Mouse (Mus musculus) stomach, postnatal 0 days (tissue): ENCODE measurements around the gene Mier2. TPM values are rescaled to one million over a fixed set of nuclear protein-coding genes. Genes with fewer than 3 reads are reported as not detected.

Source experiments
- ATAC-seq: fragments of 200-750 bp; cut with Nextera tagmentation; 2 replicates; pipeline ENCODE4 v1.8.0; 2017; ENCODE audit not compliant: low FRiP score, low TSS enrichment
- DNase-seq: peaks from one replicate; pipeline ENCODE4 v3.0.0-alpha.2; 2016; ENCODE audit warnings: low spot score
- H3K27ac ChIP-seq: fragments of 300-500 bp; sonication (generic); replicated peaks from 2 replicates; pipeline ENCODE4 v1.5.1; 2014; ENCODE audit warnings: mild to moderate bottlenecking, control low read depth
- H3K27me3 ChIP-seq: fragments of 300-500 bp; sonication (generic); 2 replicates; pipeline ENCODE4 v1.6.1; 2014; ENCODE audit warnings: low read length; ENCODE audit not compliant: control insufficient read depth, insufficient read depth
- H3K36me3 ChIP-seq: fragments of 300-500 bp; sonication (generic); 2 replicates; pipeline ENCODE4 v1.6.1; 2014; ENCODE audit warnings: low read length, mixed read lengths; ENCODE audit not compliant: control insufficient read depth, insufficient read depth
- H3K4me1 ChIP-seq: fragments of 300-500 bp; sonication (generic); replicated peaks from 2 replicates; pipeline ENCODE4 v1.6.1; 2014; ENCODE audit warnings: antibody characterized with exemption; ENCODE audit not compliant: control insufficient read depth, insufficient read depth
- H3K4me2 ChIP-seq: fragments of 300-500 bp; sonication (generic); replicated peaks from 2 replicates; pipeline ENCODE4 v1.6.1; 2014; ENCODE audit warnings: low read depth, mild to moderate bottlenecking, control low read depth, moderate library complexity
- H3K4me3 ChIP-seq: fragments of 300-500 bp; sonication (generic); 2 replicates; pipeline ENCODE4 v1.5.1; 2014; ENCODE audit warnings: low read depth, low read length, control low read depth
- H3K9ac ChIP-seq: fragments of 300-500 bp; sonication (generic); 2 replicates; pipeline ENCODE4 v1.6.1; 2014; ENCODE audit warnings: mild to moderate bottlenecking, low read length, control low read depth, mixed read lengths
- H3K9me3 ChIP-seq: fragments of 300-500 bp; sonication (generic); 2 replicates; pipeline ENCODE4 v1.6.1; 2016; ENCODE audit warnings: low read length; ENCODE audit not compliant: control insufficient read depth
- CTCF ChIP-seq: IDR thresholded peaks from 2 replicates; pipeline ENCODE4 v1.5.1; 2016; ENCODE audit warnings: antibody characterized with exemption, low read depth, mild to moderate bottlenecking, moderate library complexity
- EP300 ChIP-seq: optimal IDR thresholded peaks from 2 replicates; pipeline ENCODE3; 2016; ENCODE audit warnings: antibody characterized with exemption
- WGBS: fragments of 180-500 bp; shearing (Covaris S2); extraction: QIAGEN DNeasy Blood & Tissue Kit; methylation state at CpG from one replicate; pipeline ENCODE4 v1.1.7; 2014; 5-methylcytosine and 5-hydroxymethylcytosine counted together
- polyA plus RNA-seq: library from polyadenylated mRNA; unstranded; fragments of >200 nt; fragmentation: Nextera tagmentation; extraction: Ambion mirVana; gene quantifications from 2 replicates; pipeline ENCODE4 v1.2.1, GENCODE M21; 2015

Gene Mier2
- polyA plus RNA-seq, 1 experiment from 2014 or later, result 24.0 TPM

- no peaks in the 10 kb centered on the region for H3K27me3 ChIP-seq
- H3K9me3 ChIP-seq, result no peaks in the 10 kb centered on the region
- no peak overlapping the region for H3K4me3 ChIP-seq
- no peak for DNase-seq
- no peak overlapping the region for H3K4me2 ChIP-seq
- H3K27ac ChIP-seq, result no peak overlapping the region
- WGBS, result 93% methylated on average over 6 of the region's 6 CpGs
- no peak overlapping the region for H3K9ac ChIP-seq
- no peaks in the 10 kb centered on the region for H3K4me1 ChIP-seq
- TF ChIP-seq CTCF (no peak), EP300 (no peak)
- no peaks in the 10 kb centered on the region for H3K36me3 ChIP-seq
- no peak for ATAC-seq
Observed at GRCm38 (mm10) chr10:79585136-79585535, 30.1 kb upstream of the Mier2 start.

- Histone ChIP-seq H3K4me1 (no peaks in the 10 kb centered on the region), H3K36me3 (no peaks in the 10 kb centered on the region), H3K9ac (no peak overlapping the region), H3K4me2 (no peak overlapping the region), H3K4me3 (no peak overlapping the region), H3K27me3 (no peaks in the 10 kb centered on the region), H3K9me3 (no peaks in the 10 kb centered on the region), H3K27ac (no peak overlapping the region)
- ATAC-seq, result no peak
- 76% methylated on average over 9 of the region's 9 CpGs for WGBS
- TF ChIP-seq CTCF (no peak), EP300 (no peak)
- DNase-seq, result no peak
Observed at GRCm38 (mm10) chr10:79584426-79584825, 29.4 kb upstream of the Mier2 start.

GRCm38 (mm10) chr10:79584021-79584420, 29.0 kb upstream of the Mier2 start:
- no peak for TF ChIP-seq EP300
- TF ChIP-seq CTCF, result no peak

DNA sequence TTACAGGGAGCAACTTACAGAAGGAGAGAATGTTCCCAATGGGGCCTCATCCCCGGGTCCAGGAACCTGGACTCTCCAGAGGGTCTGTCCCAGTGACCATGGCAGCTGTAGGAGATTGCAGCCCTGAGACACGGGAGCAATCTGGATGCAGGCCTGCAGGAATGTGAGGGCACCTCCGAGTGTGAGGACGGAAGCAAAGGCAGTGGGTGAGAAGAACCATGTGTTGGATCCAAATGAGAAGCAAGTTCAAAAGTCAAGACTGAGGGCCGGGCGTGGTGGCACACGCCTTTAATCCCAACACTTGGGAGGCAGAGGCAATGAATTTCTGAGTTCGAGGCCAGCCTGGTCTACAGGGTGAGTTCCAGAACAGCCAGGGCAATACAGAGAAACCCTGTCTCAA, 26.5 kb upstream of the Mier2 start:
- H3K27ac ChIP-seq, result no peak overlapping the region
- no peak overlapping the region for H3K9ac ChIP-seq
- ATAC-seq (no peak), DNase-seq (peak; percentile 12)
- H3K4me2 ChIP-seq, result no peak overlapping the region
- H3K36me3 ChIP-seq, result no peaks in the 10 kb centered on the region
- no peaks in the 10 kb centered on the region for H3K4me1 ChIP-seq
- H3K27me3 ChIP-seq, result no peaks in the 10 kb centered on the region
- WGBS, result 78% methylated on average over 8 of the region's 8 CpGs
- TF ChIP-seq CTCF (no peak), EP300 (no peak)
- no peaks in the 10 kb centered on the region for H3K9me3 ChIP-seq
- H3K4me3 ChIP-seq, result no peak overlapping the region

More at GRCm38 (mm10) chr10:79584021-79584420, 29.0 kb upstream of the Mier2 start:
- no peaks in the 10 kb centered on the region for H3K4me1 ChIP-seq
- no peak overlapping the region for H3K4me2 ChIP-seq
- 47% methylated on average over 7 of the region's 7 CpGs for WGBS
- ATAC-seq (no peak), DNase-seq (no peak)
- H3K4me3 ChIP-seq, result no peak overlapping the region
- H3K9ac ChIP-seq, result no peak overlapping the region
- H3K36me3 ChIP-seq, result no peaks in the 10 kb centered on the region
- no peaks in the 10 kb centered on the region for H3K9me3 ChIP-seq
- no peak overlapping the region for H3K27ac ChIP-seq
- H3K27me3 ChIP-seq, result no peaks in the 10 kb centered on the region

DNA sequence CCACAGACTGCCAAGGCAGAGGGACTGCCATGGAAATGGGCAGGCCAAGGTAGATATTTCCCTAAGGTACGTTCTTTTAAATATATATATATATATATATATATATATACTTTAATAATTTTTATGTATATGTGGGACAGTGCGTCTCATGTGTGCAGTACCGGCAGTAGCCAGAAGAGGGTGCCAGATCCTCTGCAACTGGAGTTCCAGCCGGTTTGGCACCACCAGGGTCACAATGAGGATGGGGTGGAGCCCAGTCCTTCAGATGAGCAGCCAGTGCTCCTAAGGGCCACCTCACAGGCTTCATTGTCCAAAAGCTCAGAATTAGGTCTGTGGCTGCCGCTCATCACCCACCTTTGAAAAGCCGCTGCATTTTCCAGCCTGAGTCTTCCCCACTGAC, 25.8 kb upstream of the Mier2 start:
- peak; percentile 55 for DNase-seq

GRCm38 (mm10) chr10:79580356-79580755, 25.4 kb upstream of the Mier2 start:
- H3K27me3 ChIP-seq, result no peaks in the 10 kb centered on the region
- no peaks in the 10 kb centered on the region for H3K4me1 ChIP-seq
- no peak overlapping the region for H3K9ac ChIP-seq
- H3K4me2 ChIP-seq, result no peak overlapping the region
- no peak overlapping the region for H3K4me3 ChIP-seq
- no peak overlapping the region for H3K27ac ChIP-seq
- H3K9me3 ChIP-seq, result no peaks in the 10 kb centered on the region
- H3K36me3 ChIP-seq, result no peaks in the 10 kb centered on the region
- DNase-seq (peak; percentile 3), ATAC-seq (no peak)
- 68% methylated on average over 7 of the region's 7 CpGs for WGBS
- TF ChIP-seq CTCF, result no peak
- no peak for TF ChIP-seq EP300

More for the DNA sequence above, 25.8 kb upstream of the Mier2 start:
- no peak for ATAC-seq
- Histone ChIP-seq H3K36me3 (no peaks in the 10 kb centered on the region), H3K4me1 (no peaks in the 10 kb centered on the region), H3K27ac (no peak overlapping the region), H3K4me3 (no peak overlapping the region), H3K9me3 (no peaks in the 10 kb centered on the region), H3K27me3 (no peaks in the 10 kb centered on the region), H3K9ac (no peak overlapping the region), H3K4me2 (no peak overlapping the region)
- TF ChIP-seq CTCF, result peak; percentile 66
- TF ChIP-seq EP300, result no peak
- WGBS, result 43% methylated on average over 6 of the region's 6 CpGs
